Mouse (Mus musculus): Measurements from ENCODE around the gene Higd1c.
A peak's percentile ranks its signal among the peaks of the same experiment; 100 is the strongest.
"Not testable (repeated sequence)": the region's sequence is repeated elsewhere in the genome, so short reads cannot be mapped to it uniquely, and the experiment has no call there.

Gene Higd1c

GRCm38 (mm10) chr15:100364242-100364641 lies at the start of gene Higd1c:
Gene Higd1c (plus strand): TSS chr15:100364542.
- no peak for DNase-seq (ENCODE audit: low read depth, low spot score)

GRCm38 (mm10) chr15:100318014-100318671 lies 46.2 kb upstream of the Higd1c start:
- not testable (repeated sequence) for DNase-seq (ENCODE audit: low read depth, low spot score)

GRCm38 (mm10) chr15:100319884-100320283 lies 44.5 kb upstream of the Higd1c start:
- no peak for DNase-seq (ENCODE audit: low read depth, low spot score)

GRCm38 (mm10) chr15:100320295-100320905 lies 43.9 kb upstream of the Higd1c start:
- DNase-seq (ENCODE audit: low read depth, low spot score): peak; percentile 32

DNA sequence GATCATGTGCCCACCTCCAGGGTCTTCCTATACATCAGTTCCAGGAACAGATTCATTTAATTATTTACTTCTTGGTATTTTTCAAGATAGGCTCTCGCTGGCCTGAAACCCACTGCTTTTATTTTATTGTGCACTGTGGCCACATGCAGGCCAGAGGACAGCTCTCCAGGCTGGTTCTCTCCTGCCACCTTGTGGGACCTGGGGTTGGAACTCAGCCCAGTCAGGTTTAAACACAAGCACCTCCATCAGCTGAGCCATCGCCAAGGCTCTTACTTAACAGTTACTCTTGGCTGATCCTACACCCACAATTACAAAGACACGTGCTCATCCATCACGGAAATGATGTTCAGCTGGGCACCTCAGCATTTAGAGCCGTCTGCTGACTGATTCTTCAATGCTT lies 43.2 kb upstream of the Higd1c start:
- DNase-seq (ENCODE audit: low read depth, low spot score): no peak

DNA sequence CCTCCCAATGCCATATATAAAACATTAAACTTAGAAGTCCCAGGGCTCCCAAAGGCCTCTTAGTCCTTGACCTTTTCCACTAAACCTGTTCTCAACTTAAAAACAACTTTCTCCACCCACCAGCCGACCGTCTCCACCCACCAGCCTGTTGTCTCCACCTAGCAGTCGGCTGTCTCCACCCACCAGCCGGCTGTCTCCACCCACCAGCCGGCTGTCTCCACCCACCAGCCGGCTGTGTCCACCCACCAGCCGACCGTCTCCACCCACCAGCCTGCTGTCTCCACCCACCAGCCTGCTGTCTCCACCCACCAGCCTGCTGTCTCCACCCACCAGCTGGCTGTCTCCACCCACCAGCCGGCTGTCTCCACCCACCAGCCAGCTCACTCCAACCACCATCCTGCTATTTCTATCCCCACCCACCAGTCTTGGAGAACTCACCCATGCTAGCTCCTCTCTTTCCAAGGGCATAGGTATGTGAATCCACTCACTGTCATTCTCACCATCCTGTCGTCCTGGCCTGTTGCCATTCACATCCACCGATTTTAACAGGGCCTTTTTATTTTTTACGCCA lies 40.2 kb upstream of the Higd1c start:
- DNase-seq (ENCODE audit: low read depth, low spot score): no peak

- no peak for DNase-seq (ENCODE audit: low read depth, low spot score)
These were observed 39.1 kb upstream of the Higd1c start for GRCm38 (mm10) chr15:100325235-100325634.

- not testable (repeated sequence) for DNase-seq (ENCODE audit: low read depth, low spot score)
These were observed 36.3 kb upstream of the Higd1c start for GRCm38 (mm10) chr15:100328089-100328488.

DNA sequence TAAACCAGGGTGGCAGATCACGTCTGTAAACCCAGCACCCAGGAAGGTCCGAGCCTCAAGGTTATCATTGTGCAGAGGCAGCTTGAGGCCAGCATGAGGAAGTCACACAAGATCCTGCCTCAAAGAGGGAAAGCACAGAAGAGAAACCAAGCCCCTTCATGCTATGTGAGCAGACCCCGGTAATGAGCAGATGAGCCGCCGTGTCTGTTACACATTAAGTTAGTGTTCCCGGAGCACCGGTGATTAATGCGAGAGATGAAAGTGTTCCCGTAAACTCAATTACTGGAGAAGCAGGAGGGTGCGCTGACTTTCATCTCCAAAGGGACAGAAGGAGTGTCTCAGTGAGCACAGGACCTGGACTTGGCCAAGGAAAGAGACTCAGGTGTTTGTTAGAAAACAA lies 35.0 kb upstream of the Higd1c start:
- not testable (repeated sequence) for DNase-seq (ENCODE audit: low read depth, low spot score)

DNA sequence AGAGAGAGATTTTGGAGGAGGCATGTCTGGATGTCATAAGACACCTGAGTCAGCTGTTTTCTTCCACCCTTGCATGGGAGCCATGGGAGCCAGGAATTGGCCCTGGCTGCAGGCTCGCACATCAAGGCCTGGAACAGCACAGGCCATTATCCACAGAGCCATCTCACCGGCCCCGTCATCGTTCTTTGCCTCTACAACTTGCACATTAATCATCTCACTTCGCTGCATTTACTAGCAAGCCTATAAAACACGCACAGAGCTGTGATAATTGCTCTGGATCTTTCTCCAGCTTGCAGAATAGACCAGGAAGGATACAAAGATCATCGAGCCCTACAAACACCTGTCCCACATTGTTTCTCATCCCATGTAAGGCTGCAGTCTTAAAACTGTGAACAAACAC lies 33.6 kb upstream of the Higd1c start:
- DNase-seq (ENCODE audit: low read depth, low spot score): no peak

DNA sequence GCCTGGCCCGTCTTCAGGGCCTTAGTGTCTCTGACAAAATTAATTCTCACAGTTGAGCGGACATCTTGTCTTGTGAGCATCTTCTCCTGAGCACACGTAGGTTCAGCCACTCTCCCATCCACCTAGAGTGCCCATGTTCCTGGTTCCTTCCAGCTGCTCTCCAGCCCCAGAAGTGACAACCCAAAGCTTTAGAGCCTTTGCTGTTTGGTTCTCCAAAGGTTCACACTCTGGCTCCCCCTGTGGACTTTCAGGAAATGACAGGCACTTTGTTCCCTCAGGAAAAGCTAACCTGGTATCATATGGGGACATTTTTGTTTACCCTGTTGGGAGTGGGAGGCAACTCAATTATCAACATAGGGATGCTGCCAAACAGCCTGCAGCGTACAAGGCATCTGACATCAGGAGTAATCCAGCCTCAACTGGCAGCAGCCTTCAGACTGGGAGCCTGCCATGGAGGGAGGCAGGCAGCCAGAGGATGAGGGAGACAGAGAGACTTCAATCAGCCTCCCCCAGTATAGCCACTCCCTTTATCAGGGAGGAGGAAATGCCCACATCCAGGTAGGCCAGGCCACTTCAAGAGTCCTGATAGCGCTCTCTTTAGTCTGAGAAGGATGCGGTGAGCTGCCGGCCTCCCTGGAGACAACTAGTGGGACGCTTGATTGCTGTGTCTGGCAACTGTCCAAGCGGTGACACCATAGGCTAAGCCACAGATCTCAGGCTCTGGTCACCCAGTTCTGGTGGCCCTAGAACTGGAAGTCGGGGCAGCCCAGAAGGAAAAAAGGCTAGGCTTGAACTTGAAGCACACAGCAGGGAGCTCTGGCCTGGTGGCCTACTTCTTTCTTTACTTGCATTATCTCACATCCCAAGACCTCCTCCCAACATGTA lies 32.0 kb upstream of the Higd1c start:
- DNase-seq (ENCODE audit: low read depth, low spot score): not testable (repeated sequence)

DNA sequence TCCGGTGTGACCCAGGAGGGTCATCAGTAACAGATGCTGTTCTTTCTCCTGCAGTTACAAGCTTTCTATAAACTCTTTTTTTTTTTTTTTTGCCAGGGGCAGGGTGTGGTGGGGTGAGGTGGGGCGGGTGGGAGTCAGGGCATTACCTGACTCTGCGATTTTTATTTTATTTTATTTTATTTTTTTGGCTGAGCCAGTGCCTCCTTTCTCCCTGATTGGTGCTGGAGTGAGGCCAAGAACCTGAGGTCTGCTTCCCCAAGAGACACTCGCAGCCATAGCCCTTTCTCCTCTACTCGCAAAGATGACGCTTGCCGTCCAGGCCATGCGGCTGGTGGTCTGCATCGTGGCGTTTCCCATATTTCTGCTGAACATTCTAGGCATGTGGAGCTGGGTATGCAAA lies 29.7 kb upstream of the Higd1c start, which contains the start of gene Mettl7a3:
Mettl7a3 (plus strand) TSS at position 301 of the 400 bp plus-strand sequence.
- no peak for DNase-seq (ENCODE audit: low read depth, low spot score)

DNA sequence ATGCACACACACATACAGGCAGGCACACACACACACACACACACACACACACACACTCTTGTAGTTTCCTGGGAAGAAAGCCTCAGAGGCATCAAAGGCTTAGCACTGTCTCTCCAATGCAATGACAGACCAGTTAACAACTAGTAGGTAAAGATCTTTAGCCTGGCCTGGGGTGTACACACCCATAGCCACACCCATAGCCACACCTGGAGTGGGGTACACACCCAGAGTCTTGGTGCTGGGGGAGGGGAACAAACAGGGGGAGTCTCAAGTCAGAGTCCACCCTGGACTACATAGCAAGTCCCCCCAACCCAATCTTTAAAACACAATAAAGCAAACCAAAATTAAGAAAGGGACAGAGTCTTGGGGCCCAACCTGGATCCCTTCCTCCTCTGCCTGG lies 27.0 kb upstream of the Higd1c start:
- not testable (repeated sequence) for DNase-seq (ENCODE audit: low read depth, low spot score)

DNA sequence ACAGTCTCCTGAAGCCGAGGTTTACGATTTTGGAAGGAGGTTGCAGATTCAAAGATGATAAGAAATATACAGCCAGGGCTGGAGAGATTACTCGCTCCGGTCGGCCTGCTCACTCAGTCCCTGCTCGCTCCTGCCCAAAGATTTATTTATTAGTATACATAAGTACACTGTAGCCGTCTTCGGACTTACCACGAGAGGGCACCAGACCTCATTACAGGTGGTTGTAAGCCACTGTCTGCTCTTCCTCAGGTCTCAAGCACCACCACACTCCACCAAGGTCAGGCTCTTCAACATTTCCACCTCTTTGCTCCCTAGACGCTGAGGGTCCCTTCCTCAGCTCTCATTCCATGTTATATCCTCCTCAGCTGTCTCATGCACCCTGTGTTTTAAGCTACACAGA lies 26.5 kb upstream of the Higd1c start:
- peak; percentile 66 for DNase-seq (ENCODE audit: low read depth, low spot score)

DNA sequence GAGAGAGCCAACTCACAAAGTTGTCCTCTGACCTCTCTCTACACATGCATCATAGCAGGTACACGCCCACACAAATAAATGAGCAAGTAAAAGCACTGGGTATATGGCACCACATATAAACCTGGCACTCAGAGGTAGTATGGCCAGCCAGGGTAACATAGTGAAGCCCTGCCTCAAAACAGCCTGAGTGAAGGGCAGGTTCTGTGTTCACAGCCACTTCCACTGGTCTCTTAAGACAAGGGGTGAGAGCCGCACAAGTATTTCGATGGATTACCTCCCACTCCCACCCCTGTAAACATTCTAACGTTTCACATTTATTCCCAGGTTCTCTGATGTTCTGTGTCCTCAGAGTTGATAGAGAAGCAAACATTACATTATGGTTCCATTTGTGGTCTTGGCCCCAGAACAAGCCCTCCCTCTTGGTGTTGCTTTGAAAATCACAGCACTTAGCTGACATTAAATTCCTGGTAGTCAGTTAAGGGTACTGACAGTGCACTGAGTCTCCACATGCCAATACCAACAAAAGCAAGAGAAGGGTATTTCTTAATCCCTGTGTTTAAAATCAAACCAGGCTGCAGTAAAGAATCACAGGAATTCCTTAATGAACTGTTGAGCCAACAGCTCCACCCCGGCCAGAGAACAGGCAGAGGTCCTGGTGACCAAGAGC lies 22.9 kb upstream of the Higd1c start:
- DNase-seq (ENCODE audit: low read depth, low spot score): not testable (repeated sequence)

- no peak for DNase-seq (ENCODE audit: low read depth, low spot score)
These were observed 18.9 kb upstream of the Higd1c start for GRCm38 (mm10) chr15:100345484-100345883.

DNA sequence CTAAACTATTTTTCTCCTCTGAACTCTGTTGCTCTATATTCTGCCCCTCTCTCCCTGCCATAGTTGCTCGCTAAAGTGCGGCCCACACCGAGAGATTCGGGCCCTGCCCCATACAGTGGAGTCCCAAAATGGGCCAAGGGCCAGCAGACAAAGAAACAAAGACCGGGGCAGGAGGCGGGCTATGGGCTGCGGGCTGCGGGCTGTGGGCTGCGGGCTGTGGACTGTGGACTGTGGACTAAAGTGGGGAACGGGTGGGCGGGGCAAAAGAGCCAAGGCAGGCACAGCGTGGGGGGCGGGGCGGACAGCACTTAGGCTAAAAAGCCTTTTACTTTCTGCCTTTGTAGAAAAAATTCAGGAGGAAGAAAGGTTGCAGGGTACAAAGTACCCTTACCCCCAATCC lies 17.6 kb upstream of the Higd1c start:
- no peak for DNase-seq (ENCODE audit: low read depth, low spot score)

DNA sequence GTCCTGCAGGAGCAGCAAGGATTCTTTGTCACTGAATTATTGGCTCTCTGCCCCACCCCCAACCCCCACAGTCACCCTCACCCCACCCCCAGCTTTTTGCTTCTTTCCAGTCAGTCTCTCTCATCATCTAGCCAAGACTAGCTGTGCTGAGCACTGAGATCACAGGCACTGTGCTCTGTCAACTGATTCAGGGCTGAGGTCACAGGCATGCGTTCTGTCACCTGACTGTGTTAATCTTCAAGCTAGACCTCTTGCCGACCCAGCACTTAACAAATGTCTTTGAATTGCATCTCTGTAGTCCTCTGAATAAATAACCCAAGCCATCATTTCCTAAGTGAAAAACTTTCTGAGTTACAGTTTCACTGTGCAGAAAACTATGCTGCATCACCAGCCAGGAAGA lies 14.8 kb upstream of the Higd1c start:
- no peak for DNase-seq (ENCODE audit: low read depth, low spot score)

DNA sequence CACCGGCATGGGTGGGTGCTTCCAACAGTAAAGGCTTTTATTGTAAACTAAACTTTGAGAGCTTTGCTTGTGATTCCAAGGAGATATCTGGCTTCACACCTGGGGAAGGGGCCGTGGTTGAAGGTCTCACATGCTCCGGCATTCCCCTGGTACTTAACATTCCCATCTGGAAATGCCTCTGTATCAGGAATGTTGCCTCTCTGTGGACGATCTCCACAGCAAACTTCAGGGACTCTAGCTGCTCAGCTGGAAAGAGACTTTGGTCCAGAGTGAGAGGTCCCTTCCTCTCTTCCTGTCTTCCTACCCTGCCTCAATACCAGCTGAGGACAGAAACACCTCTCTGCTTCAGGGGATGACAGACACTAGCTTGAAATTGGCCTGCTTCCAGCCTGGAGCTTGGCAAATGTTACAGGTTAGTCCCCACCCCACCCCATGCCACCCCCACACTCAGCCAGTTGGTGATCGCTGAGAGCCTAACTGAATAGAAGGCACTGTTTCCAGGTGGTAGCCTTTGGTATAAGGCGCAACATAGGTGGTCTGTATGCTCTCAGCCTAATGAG lies 12.8 kb upstream of the Higd1c start:
- no peak for DNase-seq (ENCODE audit: low read depth, low spot score)

GRCm38 (mm10) chr15:100352711-100353250 lies 11.6 kb upstream of the Higd1c start, which contains the start of the genes Methig1 and Mettl7a2:
Gene Methig1 (plus strand): TSS chr15:100353149.
Gene Mettl7a2 (plus strand): TSS chr15:100353200.
- DNase-seq (ENCODE audit: low read depth, low spot score): no peak

- not testable (repeated sequence) for DNase-seq (ENCODE audit: low read depth, low spot score)
These were observed 10.9 kb upstream of the Higd1c start for GRCm38 (mm10) chr15:100353399-100353798.
